Mouse (Mus musculus): ENCODE measurements around the gene Pyroxd1. TPM values are rescaled to one million over a fixed set of nuclear protein-coding genes. Genes with fewer than 3 reads are reported as not detected.

Pyroxd1 gene
- polyA plus RNA-seq, 1 experiment = 2.6 TPM

DNA sequence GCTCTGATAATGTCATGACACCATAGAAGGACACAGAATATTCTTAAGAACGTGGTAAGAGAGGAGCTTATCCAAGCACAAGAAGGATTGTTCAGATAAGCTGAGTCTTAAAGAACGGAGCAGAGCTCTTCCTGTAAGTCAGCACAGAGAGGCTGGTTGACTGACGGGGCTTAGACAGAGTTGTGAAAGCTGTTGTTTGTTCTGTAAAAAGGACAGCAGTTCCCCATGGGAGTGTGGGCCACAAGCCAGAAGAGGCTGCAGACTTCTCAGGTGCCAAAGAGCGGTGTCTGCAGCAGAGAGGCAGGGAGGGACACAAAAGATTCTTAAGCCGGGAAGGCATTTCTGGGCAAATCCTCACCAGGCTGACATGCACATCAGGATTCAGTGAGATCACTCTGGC, 49.2 kb downstream of the Pyroxd1 start:
- Histone ChIP-seq H3K36me3 (ENCODE audit: control insufficient read depth, insufficient read depth) (peaks cover 43% of the 10 kb centered on the region), H3K4me3 (ENCODE audit: insufficient read depth, poor library complexity, severe bottlenecking) (no peak overlapping the region), H3K79me2 (ENCODE audit: control insufficient read depth, insufficient read depth) (peaks cover 66% of the 10 kb centered on the region), H3ac (ENCODE audit: control insufficient read depth, insufficient read length, low read depth) (no peak overlapping the region), H3K79me3 (ENCODE audit: low read depth) (peaks cover 60% of the 10 kb centered on the region), H3K27me3 (ENCODE audit: control insufficient read depth, insufficient read depth, insufficient read length) (no peaks in the 10 kb centered on the region)
- TF ChIP-seq USF1 (IDR thresholded peaks at IDR 0.05; ENCODE audit: low read depth) = no peak
- TF ChIP-seq FOSL1 (IDR thresholded peaks at IDR 0.05; ENCODE audit: insufficient read depth, low read length, poor library complexity, severe bottlenecking) = no peak
- TF ChIP-seq MYOG (IDR thresholded peaks at IDR 0.05; ENCODE audit: control insufficient read depth, extremely low read depth, insufficient read length) = no peak
- TF ChIP-seq MYOD1 (IDR thresholded peaks at IDR 0.05; ENCODE audit: control insufficient read depth, insufficient read length, low read depth) = no peak
- TF ChIP-seq CTCF (IDR thresholded peaks at IDR 0.05; ENCODE audit: control insufficient read depth, insufficient read depth, insufficient read length) = no peak
- no peak for TF ChIP-seq CEBPB (IDR thresholded peaks at IDR 0.05; ENCODE audit: low read depth)
- no peak for TF ChIP-seq MAX (IDR thresholded peaks at IDR 0.05)

DNA sequence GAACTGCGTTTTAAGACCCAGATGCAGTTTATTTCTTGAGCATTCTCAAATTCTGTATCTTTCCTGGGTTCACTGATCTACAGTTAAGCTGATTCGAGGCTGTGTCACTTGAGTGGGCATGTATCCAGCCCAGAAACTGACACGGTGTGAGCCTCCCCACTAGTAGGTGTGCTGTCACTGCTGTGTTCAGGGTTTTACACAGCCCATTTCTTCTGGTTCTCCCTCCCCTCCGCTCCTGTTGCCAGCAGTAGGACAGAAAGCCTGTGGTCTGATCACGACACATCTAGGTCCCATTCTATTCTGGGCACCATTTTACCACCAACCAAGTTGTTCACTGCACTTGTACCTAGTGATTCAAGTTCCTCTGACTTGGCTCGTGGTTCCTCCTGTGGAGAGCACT, 50.3 kb downstream of the Pyroxd1 start:
- Histone ChIP-seq H3K79me2 (ENCODE audit: control insufficient read depth, insufficient read depth) (peaks cover 55% of the 10 kb centered on the region), H3K79me3 (ENCODE audit: low read depth) (peaks cover 50% of the 10 kb centered on the region), H3K4me3 (ENCODE audit: insufficient read depth, poor library complexity, severe bottlenecking) (no peak overlapping the region), H3K36me3 (ENCODE audit: control insufficient read depth, insufficient read depth) (peaks cover 46% of the 10 kb centered on the region), H3K27me3 (ENCODE audit: control insufficient read depth, insufficient read depth, insufficient read length) (no peaks in the 10 kb centered on the region), H3ac (ENCODE audit: control insufficient read depth, insufficient read length, low read depth) (no peak overlapping the region)
- TF ChIP-seq FOSL1 (IDR thresholded peaks at IDR 0.05; ENCODE audit: insufficient read depth, low read length, poor library complexity, severe bottlenecking) (no peak), MYOD1 (IDR thresholded peaks at IDR 0.05; ENCODE audit: control insufficient read depth, insufficient read length, low read depth) (no peak), USF1 (IDR thresholded peaks at IDR 0.05; ENCODE audit: low read depth) (no peak), CEBPB (IDR thresholded peaks at IDR 0.05; ENCODE audit: low read depth) (no peak), MYOG (IDR thresholded peaks at IDR 0.05; ENCODE audit: control insufficient read depth, extremely low read depth, insufficient read length) (no peak), MAX (IDR thresholded peaks at IDR 0.05) (no peak), CTCF (IDR thresholded peaks at IDR 0.05; ENCODE audit: control insufficient read depth, insufficient read depth, insufficient read length) (no peak)

DNA sequence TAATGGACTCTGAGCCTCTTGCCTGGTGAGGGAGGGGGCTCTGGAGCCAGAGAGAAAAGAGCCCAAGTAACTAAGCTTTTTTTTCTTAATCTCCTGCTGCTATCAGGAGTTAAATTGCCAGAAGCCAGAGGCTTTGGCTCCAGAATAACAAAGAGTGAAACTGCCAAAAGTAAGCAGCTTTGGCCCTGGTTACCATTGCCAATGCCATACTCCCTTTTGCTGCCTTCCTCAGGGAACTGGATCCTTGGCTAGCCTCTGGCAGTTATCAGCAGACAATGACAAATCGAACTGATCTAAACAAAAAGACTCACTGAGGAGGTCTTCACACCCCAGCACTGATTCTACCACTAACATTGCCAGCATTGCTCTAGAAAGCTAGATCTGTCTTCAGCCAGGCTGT, 65.7 kb downstream of the Pyroxd1 start:
- TF ChIP-seq USF1 (IDR thresholded peaks at IDR 0.05; ENCODE audit: low read depth) (no peak), CTCF (IDR thresholded peaks at IDR 0.05; ENCODE audit: control insufficient read depth, insufficient read depth, insufficient read length) (no peak), CEBPB (IDR thresholded peaks at IDR 0.05; ENCODE audit: low read depth) (no peak), MYOD1 (IDR thresholded peaks at IDR 0.05; ENCODE audit: control insufficient read depth, insufficient read length, low read depth) (no peak), FOSL1 (IDR thresholded peaks at IDR 0.05; ENCODE audit: insufficient read depth, low read length, poor library complexity, severe bottlenecking) (no peak), MAX (IDR thresholded peaks at IDR 0.05) (no peak), MYOG (IDR thresholded peaks at IDR 0.05; ENCODE audit: control insufficient read depth, extremely low read depth, insufficient read length) (no peak)
- no peaks in the 10 kb centered on the region for H3K27me3 ChIP-seq (ENCODE audit: control insufficient read depth, insufficient read depth, insufficient read length)
- H3ac ChIP-seq (ENCODE audit: control insufficient read depth, insufficient read length, low read depth) = no peak overlapping the region
- no peak overlapping the region for H3K4me3 ChIP-seq (ENCODE audit: insufficient read depth, poor library complexity, severe bottlenecking)
- no peaks in the 10 kb centered on the region for H3K36me3 ChIP-seq (ENCODE audit: control insufficient read depth, insufficient read depth)
- no peaks in the 10 kb centered on the region for H3K79me2 ChIP-seq (ENCODE audit: control insufficient read depth, insufficient read depth)
- H3K79me3 ChIP-seq (ENCODE audit: low read depth) = no peaks in the 10 kb centered on the region

Other genes with a start within 250 kb of the Pyroxd1 start
- gene Slco1a6, start 137.1 kb upstream of the Pyroxd1 start, polyA plus RNA-seq (2012; fragmentation: generic; extraction: Trizol) = not detected
- not detected for gene Iapp, start 47.2 kb upstream of the Pyroxd1 start, polyA plus RNA-seq (2012; fragmentation: generic; extraction: Trizol)
- 0.07 TPM for gene Slco1a5, start 22.7 kb upstream of the Pyroxd1 start, polyA plus RNA-seq (2012; fragmentation: generic; extraction: Trizol)
- 15.6 TPM for gene Recql, start 41.4 kb downstream of the Pyroxd1 start, polyA plus RNA-seq (2012; fragmentation: generic; extraction: Trizol)
- gene Golt1b, start 41.6 kb downstream of the Pyroxd1 start, polyA plus RNA-seq (2012; fragmentation: generic; extraction: Trizol) = 39.9 TPM
- 0.32 TPM for gene Spx, start 67.8 kb downstream of the Pyroxd1 start, polyA plus RNA-seq (2012; fragmentation: generic; extraction: Trizol)
- not detected for gene Gys2, start 127.5 kb downstream of the Pyroxd1 start, polyA plus RNA-seq (2012; fragmentation: generic; extraction: Trizol)
- 29.3 TPM for gene Ldhb, start 162.3 kb downstream of the Pyroxd1 start, polyA plus RNA-seq (2012; fragmentation: generic; extraction: Trizol)
- not detected for gene Kcnj8, start 226.0 kb downstream of the Pyroxd1 start, polyA plus RNA-seq (2012; fragmentation: generic; extraction: Trizol)